Mouse (Mus musculus) left cerebral cortex, adult 18-20 months (tissue): Measurements from ENCODE around the gene Arhgef12. TPM values are rescaled to one million over a fixed set of nuclear protein-coding genes. Genes with fewer than 3 reads are reported as not detected.
A peak's percentile ranks its signal among the peaks of the same experiment; 100 is the strongest.
"Not testable (repeated sequence)": the region's sequence is repeated elsewhere in the genome, so short reads cannot be mapped to it uniquely, and the experiment has no call there.

Experiments
- DNase-seq, 2 experiments: peaks; one replicate each; pipeline ENCODE4 v3.0.0; 2021 to 2022; ENCODE audit warnings: low spot score in 2 of 2, mixed read lengths in 1 of 2
- long read RNA-seq, 2 experiments: library from polyadenylated mRNA; stranded (forward); transcript quantifications; one replicate each; pipeline ENCODE4 v2.0.0; 2021
- total RNA-seq, 2 experiments: library from RNA; stranded (reverse); gene quantifications; 2 replicates each; pipeline ENCODE4 v1.2.3; 2021

Gene Arhgef12
- 100 to 1,000 TPM; 144 to 145 TPM for total RNA-seq
- long read RNA-seq, experiment 1, full-length matches to known transcripts: 1 of 54 reads
- long read RNA-seq, experiment 1, partial matches to known transcripts: 9 of 54 reads
- long read RNA-seq, experiment 1, other reads (novel, unspliced or antisense): 44 of 54 reads
- long read RNA-seq, experiment 2, partial matches to known transcripts: 4 of 37 reads
- long read RNA-seq, experiment 2, other reads (novel, unspliced or antisense): 32 of 37 reads

DNA sequence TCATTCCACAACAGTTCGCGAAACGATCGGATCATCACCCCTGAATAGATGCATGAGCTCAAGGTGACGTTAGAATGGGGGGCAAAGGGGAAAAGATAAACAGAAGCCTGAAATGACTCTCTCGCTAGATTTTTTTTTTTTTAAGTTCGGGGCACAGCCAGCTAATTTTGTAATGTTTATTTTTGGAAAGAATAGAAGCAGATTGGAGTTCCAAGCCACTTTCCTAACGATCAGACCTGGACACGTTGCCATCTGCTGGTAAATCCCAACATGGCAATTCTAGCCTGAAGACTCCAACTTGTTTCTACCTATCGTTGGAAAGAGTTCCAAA, at the start of gene Arhgef12:
TSS of gene Arhgef12 (minus strand) at position 53 of the 331 bp plus-strand sequence.
- DNase-seq: peak; percentile 37 to 55

DNA sequence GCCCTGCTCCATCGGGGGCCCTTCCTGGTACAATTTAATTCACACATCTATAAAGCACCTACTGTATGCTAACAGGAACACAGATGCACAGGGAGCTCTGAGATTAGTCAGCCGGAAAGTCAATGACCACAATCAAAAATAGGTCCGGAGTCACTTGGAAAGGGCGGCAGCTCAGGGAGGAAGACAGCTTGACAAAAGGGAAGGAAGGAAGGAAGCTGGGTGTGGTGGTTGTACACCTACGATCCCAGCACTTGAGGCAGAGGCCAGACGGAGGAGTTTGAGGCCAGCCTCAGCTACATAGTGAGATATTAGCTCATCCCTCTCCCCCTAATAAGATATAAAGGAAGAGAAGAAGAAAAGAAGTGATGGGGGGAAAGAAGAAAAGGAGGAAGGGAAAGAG, 48.9 kb upstream of the Arhgef12 start:
- DNase-seq: no peak

DNA sequence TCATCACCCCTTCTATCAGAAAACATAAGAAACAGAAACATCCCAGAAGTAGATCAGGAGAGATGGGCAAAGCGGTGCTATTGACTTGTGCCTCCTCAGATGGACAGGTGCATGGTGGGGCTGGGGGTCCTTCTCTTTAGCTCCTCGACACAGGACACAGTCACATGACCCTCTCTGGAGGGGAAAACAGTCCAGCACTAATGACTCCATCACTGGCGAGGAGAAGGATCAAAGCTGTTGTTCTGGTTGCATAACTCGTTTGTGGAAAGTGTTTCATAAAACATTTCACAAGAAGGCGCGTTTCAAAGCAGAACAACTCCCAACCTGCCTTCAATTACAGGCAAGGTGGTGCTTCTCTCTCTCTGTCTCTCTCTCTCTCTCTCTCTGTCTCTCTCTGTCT, 44.7 kb upstream of the Arhgef12 start:
- DNase-seq: no peak

DNA sequence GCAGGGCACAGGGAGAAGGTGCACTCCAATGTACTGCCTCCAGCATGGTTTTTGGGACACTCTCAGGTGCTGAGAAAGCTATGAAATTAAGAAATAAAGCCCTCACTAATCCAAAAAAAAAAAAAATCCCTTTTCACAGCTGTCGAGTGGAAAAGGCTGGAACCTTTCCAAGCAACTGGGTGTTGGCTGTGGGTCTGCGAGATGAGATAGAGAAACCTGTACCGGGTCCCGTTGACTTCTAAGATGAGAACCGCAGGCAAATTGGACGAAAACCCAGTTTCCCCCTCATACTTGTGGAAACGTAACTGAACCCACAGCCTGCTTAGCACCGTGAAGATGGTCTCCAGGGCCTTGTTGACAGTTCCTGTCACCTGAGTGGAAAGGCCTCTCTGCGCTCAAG, 43.9 kb upstream of the Arhgef12 start:
- no peak for DNase-seq

DNA sequence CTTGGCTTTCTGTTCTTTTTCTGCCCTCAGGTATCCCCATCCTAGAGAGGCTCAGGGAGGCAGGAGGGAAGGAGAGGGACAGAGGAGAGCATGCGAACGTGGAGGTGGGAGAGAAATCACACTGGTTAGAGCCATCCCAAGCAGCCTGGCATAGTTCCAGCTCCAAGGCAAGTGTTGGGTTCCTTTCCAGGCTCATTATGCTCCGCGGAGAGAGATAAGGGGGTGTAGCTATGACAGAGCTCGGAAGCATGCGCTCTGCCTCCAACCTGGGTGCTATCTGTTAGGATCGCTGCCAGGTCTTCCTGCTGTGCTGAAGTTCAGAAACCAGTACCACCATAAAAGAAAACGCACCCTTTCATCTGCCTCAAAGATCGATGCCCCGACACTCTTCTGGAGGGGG, 43.0 kb upstream of the Arhgef12 start:
- peak; percentile 76 to 79 for DNase-seq

DNA sequence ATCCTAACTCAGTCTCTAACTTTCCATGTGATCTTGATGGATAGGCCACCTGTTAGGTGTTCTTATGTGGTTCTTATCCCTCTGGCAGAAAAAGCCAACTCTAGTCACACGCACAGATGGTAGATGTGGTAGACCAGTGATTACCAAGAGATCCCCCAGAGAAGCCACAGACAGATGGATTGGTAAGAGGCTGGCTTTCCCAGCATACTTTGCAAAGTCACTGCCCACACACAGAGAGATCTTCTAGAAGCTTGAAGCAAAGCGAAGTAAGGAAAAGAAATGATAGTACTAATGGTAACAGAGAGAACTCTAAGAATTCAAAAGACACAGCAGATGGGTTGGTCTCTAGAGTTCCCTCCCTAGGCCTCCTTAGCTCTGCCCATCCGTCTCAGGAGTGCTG, 42.5 kb upstream of the Arhgef12 start:
- peak; percentile 43 to 53 for DNase-seq

DNA sequence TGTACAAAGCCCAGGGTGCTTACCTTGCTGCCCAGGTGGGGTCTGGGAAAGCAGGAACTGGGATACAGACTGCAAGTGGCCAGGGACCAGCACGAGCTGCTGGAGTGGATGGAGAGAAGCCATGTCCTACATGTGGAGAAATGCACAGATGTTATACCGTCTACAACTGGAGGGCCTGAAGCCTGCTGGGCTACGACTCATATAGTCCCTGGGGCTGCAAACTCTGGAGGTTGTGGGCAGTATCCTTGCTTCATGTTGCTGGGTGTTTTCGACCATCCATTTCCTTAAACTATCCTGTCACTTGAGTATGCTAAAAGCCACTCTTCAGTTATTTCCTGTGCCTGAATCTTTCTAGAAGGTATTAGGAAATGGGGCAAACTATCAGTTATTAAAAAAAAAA, 38.2 kb upstream of the Arhgef12 start:
- DNase-seq: no peak

DNA sequence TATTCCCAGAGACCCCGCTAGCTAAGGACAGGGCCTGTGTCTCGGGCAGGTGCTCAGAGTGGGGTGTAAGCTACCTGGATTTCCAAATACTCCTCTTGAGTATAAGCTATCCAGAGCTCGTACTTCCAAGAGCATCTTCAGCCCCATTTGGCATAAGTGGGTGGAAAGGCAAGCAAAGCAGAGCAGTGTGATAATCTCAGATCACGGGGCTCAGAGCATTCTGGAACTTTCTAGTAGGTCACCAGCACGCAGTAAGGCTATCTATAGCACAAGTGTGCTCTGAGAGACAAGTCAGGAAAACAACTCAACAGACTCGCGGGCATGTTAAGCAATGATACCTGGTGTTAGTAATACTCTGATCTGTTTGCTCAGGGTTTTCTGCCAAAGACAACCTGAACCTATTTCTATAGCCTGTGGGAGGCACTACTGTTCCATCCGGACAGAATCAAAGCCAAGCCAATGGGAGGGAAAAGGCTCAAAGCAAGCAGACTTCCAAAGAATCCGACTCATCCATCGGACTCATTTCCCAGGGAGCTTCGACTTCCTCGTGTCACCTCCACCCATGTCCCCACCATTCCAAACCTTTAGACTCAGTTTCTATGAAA, 37.3 kb upstream of the Arhgef12 start:
- peak in 1 of 2 experiments; percentile 20 for DNase-seq

DNA sequence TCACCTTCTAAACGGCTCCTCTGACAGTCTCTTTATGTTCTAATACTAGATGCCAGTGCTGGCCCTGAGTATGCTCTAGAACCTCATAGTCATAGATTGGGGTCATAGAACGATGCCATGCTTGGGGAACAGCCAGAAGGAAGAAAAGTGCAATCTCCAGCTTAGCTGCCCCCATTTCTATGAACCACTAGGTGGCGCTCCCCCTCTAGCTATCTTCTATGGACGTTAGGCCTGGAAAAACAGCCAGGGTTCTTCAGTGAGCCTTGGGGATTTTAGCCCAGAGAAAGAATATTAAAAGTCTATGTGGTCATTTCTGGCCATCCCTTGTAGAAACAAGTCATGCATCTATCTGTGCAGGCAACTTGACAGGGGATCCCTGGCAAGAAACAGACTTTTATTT, 34.8 kb upstream of the Arhgef12 start:
- peak; percentile 73 to 77 for DNase-seq

DNA sequence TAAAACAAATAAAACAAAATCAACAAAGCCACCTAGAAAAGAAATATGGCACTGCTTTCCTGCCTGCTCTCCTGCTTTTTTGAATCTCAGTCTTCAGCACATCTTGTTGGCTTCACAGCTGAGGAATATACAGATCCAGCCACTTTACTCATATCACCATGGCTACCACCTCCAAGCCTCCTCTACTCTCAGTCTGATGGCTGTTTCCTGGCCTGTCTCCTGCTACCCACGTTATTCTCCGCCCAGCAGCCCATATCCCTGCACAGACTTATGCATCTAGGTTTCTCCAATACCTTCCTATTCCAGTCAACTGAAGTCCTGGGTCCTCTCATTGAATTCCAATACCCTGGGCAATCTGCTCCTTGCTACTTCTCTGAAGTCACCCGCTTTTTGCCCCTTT, 26.5 kb upstream of the Arhgef12 start:
- peak; percentile 53 to 75 for DNase-seq

DNA sequence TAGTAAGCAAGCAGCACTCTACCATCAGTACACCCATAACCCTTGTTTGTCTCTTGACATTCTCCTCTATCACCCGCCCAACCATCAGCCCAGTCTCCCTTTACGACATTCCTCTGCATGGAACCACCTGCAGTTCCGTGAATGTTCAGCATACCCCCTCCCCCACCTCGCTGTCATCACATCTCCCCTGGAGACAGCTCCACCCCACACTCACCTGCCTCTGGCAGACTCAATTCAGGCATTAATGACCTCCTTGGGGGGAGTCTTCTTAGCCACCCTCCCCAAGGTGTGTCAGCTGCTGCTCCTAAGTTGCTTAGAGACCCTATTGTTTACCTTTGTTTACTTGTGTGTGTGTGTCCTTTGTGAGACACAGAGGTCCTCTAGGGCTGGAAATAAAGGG, 25.3 kb upstream of the Arhgef12 start:
- no peak for DNase-seq

DNA sequence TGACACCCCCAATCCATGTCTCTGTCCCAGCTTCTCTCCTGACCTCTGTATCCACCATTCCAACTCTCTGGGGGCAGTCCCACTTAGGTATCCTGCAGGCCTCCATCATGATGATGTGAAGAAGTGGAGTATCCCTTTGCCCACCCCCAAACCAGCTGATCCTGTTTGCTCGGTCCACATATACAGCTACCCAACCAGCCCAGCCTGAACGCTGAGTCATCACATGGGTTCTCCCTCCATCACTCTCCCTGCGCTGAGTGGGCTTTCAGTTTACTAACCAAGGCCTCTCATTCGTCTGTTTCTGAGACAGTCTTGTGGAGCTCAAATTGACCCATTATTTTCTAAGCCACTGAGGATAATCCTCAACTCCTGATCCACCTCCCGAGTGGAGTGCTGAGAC, 24.9 kb upstream of the Arhgef12 start:
- no peak for DNase-seq

DNA sequence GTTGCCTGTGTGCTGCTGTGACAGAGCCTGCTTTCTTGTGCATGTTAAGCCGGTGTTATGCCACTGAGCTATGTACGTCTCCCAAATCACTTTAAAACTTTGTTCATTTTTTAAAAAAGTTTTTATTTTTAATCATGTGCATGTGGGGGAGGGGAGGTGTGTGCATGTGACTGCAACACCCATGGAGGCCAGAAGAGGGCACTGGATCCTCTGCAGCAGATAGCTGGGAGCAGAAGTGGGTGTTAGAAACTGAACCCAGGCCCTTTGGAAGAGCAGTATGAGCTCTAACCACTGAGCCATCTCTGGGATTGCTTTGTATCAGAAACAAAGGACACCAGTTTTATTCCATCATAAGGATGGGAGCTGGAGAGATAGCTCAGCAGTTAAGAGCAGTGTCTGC, 23.6 kb upstream of the Arhgef12 start:
- DNase-seq: no peak

DNA sequence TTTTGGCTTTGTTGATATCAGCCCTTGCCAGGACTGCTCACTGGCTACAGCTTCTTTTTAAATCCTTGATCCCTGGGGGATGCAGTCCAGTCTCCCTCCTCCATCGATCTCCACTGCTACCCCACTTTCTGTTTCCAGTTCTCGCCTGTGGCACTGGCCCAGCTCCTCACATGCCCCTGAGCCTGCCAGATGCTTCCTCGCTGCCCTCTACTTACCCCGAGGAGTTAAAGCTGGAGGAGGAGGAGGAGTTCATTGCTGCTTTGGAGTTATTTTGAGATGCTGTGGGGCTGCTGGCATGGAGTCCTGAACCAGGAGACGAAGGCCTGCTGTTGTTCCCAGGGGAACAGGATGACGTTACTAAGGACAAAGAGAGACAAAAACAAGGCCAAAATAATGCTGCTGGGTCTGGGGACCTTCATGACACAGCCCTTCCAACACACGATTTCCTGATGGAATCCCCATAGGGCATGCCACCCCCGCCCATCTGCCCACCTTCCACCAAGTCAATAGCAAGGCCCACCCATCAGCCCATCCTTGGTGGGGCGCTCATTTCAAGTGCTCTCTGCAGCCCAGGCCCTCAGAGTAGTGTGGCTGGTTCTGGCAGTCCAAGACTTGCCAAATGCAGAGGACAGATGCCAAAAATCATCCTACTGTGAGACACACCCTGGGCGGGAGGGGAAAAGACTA, 20.2 kb upstream of the Arhgef12 start:
- DNase-seq: peak; percentile 42 to 51

DNA sequence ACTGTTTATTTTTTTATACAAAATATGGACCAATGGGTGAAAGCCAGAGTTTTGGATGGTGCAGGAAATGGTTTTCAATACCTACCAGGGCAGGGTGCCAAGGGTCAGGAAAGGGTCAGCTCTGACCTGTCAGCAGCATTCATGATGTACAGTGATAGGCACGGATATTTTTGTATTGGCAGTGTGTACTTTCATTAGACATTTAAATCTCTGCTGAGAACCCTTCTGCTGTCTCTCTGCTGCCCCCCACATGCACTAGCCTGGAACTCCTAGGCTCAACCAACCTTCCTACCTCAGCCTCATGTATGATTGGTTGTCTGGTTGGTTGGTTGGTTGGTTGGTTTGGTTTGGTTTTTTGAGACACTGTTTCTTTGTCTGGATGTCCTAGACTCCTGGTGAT, 15.3 kb upstream of the Arhgef12 start:
- DNase-seq: no peak

DNA sequence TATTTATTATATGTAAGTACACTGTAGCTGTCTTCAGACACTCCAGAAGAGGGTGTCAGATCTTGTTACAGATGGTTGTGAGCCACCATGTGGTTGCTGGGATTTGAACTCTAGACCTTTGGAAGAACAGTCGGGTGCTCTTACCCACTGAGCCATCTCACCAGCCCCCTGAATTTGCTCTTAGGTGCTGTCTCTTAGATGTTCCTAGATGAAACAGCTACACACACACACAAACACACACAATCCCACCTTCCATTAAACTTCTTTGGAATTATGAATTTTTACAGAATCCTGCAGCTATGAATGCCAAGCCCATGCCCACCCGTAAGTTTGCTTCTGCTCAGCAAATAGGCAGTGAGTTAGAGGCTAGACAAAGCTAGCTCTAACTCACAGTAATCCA, 14.9 kb upstream of the Arhgef12 start:
- not testable (repeated sequence) for DNase-seq

DNA sequence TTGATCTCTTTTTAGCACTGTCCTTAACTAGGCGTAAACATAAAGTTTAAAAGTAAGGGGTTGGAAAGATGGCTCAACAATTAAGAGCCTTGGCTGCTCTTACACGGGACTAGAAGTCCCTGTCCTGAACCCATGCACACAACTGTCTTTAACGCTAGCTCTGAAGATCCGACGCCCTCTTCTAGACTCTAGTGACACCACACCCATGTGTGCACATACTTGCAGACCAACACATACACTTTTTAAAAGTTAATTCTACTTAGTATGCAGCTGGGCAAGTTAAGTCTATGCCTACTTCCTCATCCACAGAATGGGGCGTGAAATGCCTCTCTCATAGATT, 9.9 kb upstream of the Arhgef12 start:
- no peak for DNase-seq

DNA sequence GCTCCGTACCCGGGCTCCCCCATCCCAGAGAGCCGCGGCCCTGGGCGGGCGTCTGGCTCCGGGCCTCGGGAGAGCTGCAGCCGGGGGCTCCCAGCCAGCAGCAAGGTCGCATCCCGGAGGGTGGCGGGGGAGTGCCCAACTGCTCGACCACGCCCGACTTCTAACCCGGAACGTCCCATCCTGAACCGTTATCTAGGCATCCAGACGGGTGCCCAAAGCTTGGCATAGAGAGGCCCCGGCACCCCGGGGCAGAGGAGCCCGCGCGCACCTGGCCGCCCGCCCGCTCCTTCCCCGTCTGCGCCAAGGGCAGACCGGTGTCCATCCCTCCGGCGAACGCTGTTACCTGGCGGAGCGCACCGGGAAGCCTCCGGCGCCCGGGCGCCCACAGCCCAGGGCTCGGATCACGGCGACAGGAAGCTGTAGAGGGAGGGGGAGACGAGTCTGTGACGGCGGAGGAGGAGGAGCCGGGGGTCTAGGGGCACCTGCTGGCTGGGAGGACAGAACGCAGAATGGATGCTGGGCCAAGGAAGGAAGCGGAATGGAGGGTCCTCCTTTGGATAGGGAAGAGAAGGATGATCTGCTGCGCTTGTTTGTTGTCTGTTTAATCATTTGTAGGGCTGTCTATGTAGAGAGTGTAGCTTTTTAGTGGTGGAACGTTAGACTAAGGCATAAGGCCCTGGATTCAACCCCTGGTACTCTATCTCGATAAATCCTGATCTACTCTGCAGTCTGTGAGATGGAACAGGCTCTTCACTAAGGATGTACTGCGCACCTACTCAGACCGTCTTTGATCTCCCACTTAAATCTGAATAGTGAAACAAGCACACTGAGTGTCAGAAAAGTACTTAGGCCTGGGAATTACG, 9.3 kb upstream of the Arhgef12 start, which contains the start of gene Tmem136:
TSS of gene Tmem136 (minus strand) at position 437 of the 863 bp plus-strand sequence.
- peak; percentile 42 to 66 for DNase-seq

DNA sequence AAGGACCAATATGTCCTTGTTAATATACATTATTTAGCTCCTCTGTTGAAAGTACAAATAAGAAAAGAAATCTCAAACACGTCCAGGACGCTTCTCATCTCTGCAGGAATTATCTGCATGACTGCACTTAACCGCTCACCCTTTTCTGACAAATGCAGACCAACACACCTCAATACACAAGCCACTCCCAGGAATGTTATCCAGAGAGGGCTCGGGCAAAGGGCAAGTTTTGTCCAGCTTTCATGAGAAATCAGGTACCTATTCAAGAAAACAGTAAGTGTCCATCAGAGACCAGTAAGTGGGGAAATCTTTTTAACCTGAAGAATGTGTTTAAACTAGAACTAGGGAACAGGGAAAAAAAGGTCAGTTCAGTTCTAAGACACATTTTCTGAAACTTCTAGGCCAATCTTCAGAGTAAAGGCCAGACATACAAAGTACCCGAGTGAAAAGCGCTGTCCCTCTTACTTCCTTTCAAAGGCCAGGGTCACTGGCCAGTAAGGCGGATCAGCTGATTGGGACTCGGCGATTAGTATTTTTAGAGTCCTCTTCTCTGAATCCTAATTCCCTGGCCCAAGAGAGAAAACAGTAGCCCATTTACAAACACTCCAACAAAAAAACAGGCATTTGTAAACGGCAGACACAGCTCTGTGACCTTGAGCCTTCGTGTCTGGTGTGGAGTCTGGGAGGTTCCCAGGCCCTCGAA, 8.5 kb upstream of the Arhgef12 start:
- no peak for DNase-seq

DNA sequence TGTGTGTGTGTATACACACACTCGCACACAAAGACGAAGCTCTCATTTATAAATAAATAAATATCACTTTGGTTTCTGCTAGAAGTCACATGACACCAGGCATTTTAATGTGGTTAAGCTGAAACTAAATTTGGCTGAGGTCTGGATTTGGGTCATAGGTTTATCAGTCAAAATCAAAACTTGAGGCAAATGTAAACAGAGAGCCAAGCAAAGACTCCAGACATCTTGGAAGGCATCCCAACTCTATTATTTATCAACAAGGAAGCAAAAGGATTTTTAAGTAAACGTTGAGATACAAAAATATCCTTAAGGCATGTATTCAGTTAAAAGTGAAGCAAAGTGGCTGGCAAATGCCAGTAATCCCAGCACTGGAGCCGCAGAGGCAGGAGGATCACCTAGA, 7.8 kb upstream of the Arhgef12 start:
- no peak for DNase-seq

DNA sequence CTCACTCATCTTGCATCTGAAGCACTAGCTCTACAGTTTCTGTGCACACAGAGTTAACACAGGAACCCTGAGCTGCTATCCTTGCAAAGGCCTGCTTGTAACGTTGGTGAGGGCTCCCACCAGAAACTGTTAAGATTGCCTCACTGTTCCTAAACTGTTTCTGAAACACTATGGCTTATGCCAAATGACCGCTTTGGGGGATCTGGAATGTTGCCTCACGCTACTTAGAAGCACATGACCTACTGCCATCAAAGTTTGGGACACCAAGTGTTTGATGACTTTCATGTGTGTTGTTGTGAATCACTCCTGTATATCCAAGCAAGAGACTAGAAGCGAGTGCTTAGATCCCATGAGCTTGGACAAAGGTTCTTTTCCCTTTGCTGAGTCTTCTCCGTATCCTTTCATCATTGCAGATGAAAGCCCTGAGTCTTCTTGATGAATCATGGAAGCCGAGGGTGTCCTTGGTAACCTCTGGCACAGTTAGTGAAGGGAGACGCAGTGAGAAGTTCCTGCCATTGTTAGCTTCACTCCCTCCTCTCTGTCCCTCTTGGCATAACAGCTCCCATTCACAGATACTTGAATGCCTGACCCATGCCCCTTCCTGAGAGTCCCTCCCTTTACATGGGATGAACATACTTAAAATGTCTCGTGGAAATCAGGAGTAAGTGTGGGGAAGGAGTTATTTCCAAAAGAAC, 3.4 kb upstream of the Arhgef12 start:
- no peak for DNase-seq
